Mouse (Mus musculus) neural tube, embryonic 10.5 days (tissue): ENCODE measurements around the gene Dmp1.

Experiments used
- DNase-seq: peaks from one replicate; pipeline ENCODE4 v3.0.0-alpha.2; 2017; ENCODE audit warnings: low spot score; ENCODE audit errors: extremely low spot score

Gene Dmp1

DNA sequence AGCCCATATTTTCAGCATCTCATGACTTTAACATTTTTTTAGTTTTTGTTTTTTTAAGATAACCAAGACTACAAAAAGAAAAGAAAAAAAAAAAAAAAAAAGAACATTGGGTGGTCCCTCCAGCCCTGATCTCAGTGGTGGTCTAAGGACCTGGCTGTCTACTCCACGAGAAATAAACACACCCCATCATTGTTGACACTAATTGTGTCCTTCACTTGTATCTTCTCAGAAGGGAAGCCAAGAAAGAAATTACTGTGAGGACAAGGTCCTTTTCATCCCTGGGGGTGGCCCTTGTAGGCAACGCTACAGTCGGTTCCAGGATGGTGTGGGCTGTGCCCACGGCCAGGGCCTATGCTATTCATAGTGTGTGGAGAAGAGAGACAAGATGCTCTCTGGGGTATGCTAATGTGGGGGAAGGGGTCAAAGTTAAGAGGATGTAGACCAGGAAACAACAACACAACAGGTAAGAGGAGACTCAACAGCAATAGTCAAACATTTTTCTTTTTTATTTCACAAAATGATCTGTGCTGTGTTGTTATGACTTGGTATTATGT, 59.6 kb downstream of the Dmp1 start:
- no peak for DNase-seq

DNA sequence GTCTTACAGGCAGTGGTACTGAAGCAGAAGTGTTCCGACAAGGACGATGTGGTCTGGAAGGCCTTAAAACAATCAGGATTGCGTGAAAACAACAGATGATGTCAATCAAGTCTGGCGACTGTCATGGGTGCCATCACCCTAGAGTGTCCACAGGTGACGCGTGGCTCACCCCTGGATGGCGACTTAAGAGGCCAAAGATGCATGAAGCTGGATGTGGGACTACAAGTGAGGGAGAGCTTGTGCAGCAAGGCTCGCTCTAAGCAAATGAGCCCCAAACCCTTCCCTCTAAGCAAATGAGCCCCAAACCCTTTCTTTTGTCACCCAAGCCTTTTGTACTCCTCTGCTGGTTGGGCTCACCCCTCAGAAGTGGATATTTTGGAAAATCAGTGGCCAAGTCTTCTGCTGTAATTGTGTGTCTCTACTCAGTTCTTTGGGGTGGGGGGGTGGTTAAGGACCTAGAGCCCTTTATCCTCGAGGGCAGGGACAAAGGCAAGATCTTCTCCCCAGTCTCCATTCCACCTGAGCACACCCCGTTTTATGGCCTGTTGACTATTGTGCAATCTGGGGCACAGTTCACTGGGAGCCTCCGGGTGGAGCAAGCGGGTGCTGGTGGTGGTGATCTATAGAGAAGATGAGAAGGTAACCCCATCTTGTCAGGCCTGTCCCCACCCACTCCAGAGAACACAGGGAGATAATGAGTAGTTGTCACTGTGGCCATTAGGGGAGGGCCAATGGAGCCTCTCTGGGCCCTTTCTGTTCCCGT, 60.8 kb downstream of the Dmp1 start:
- DNase-seq, result no peak
